Mouse (Mus musculus) stomach, embryonic 15.5 days (tissue): ENCODE data around the gene Spag6. TPM values are rescaled to one million over a fixed set of nuclear protein-coding genes. Genes with fewer than 3 reads are reported as not detected.

Source experiments
- ATAC-seq: fragments of 200-750 bp; cut with Nextera tagmentation; 2 replicates; pipeline ENCODE4 v1.8.0; 2017; ENCODE audit warnings: low read depth, moderate number of reproducible peaks, moderate TSS enrichment; ENCODE audit not compliant: insufficient read depth, low FRiP score
- H3K27ac ChIP-seq: fragments of 300-500 bp; sonication (generic); 2 replicates; pipeline ENCODE4 v1.5.1; 2015; ENCODE audit warnings: mild to moderate bottlenecking, inconsistent platforms
- H3K27me3 ChIP-seq: fragments of 300-500 bp; sonication (generic); replicated peaks from 2 replicates; pipeline ENCODE4 v1.6.1; 2015; ENCODE audit warnings: inconsistent platforms
- H3K36me3 ChIP-seq: fragments of 300-500 bp; sonication (generic); 2 replicates; pipeline ENCODE4 v1.6.1; 2015; ENCODE audit warnings: inconsistent platforms
- H3K4me1 ChIP-seq: fragments of 300-500 bp; sonication (generic); 2 replicates; pipeline ENCODE4 v1.6.1; 2015; ENCODE audit warnings: inconsistent platforms
- H3K4me2 ChIP-seq: fragments of 300-500 bp; sonication (generic); 2 replicates; pipeline ENCODE4 v1.6.1; 2015; ENCODE audit warnings: mild to moderate bottlenecking, inconsistent platforms
- H3K4me3 ChIP-seq: fragments of 300-500 bp; sonication (generic); replicated peaks from 2 replicates; pipeline ENCODE4 v1.5.1; 2015; ENCODE audit warnings: inconsistent platforms
- H3K9ac ChIP-seq: fragments of 300-500 bp; sonication (generic); 2 replicates; pipeline ENCODE4 v1.6.1; 2015; ENCODE audit warnings: inconsistent platforms
- H3K9me3 ChIP-seq: fragments of 300-500 bp; sonication (generic); 2 replicates; pipeline ENCODE4 v1.6.1; 2016; ENCODE audit warnings: inconsistent platforms
- WGBS: fragments of 180-500 bp; shearing (Covaris S2); methylation state at CpG from one replicate; pipeline ENCODE4 v1.1.7; 2015; 5-methylcytosine and 5-hydroxymethylcytosine counted together
- polyA plus RNA-seq: library from polyadenylated mRNA; unstranded; fragments of >200 nt; fragmentation: Nextera tagmentation; extraction: Ambion mirVana; gene quantifications from 2 replicates; pipeline ENCODE4 v1.2.1, GENCODE M21; 2015

Gene Spag6
- polyA plus RNA-seq, 1 experiment from 2014 or later = 0.06 TPM

DNA sequence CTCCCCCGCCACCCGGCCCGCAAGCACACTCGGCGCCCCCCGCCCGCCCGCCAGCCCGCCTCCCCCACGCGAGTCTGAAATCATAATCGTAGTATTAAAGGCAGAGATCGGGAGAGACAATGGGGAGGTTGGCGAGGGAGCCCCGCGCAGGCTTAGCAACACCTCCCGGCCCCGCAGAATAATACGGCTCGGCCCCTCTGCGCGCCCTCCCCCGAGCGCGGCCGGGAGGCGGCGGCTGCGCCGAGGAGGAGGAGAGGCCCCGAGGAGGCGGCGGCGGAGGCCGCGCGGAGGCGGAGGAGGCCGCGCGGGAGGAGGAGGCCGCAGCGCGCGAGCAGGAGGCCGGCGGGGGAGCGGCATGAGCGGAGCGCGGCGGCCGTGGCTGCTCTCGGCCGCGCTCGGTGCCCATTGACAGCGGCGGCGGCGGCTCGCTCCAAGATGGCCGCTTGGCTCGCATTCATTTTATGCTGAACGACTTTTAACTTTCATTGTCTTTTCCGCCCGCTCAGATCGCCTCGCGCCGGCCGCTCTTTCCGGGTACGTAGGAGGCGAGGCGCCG is 16.8 kb upstream of the Spag6 start, which contains the start of gene Bmi1:
TSS of gene Bmi1 (plus strand) at position 83 of the 556 bp plus-strand sequence.
- under 1% methylated on average over 49 of the region's 77 CpGs for WGBS

DNA sequence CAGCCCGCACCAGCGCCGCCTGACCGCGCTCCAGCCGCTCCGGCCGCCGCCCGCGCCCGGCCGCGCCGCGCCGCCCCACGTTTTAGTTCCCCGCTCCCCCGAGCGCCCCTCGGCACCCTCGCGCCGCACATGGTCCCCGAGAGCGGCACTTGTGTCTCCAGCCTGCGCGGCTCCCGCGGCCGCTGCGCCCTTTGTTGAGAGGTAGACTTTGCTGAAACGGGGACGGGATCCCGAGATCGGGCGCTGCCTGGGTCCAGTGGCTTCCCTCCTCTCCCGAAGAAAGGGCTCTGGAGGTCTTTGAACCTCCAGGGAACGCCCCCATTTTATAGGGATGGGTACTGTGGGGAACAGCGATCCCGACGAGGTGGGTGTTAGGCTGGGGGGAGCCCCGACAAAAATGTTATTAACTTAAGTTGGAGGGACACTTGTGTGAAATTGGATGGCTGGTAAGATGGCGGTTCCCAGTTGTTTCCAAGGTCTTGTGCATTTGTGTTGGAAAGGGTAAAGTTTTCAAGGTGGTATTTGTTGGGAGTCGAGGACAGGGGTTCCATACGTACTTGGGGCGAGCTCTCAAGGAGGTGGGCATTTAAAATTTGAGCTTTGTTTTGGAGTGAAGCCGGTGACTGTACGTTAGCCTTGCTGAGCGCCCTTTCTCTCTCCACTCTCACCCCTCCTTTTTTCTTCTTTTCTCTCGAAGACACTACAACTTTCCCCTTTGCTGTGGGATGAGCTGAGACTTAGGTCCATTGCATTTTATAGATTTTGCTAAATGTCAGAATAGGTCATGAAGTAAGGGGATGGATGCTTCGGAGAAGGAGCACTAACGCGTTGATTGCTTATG is 16.0 kb upstream of the Spag6 start:
- H3K9me3 ChIP-seq = no peaks in the 10 kb centered on the region
- no peak for ATAC-seq
- 0 out of 2 replicates have a peak, but pooled peaks cover 16% of the 10 kb centered on the region for H3K4me1 ChIP-seq
- peak overlapping the region; percentile 82 for H3K9ac ChIP-seq
- under 1% methylated on average over 49 of the region's 55 CpGs for WGBS
- peak overlapping the region; percentile 74 for H3K4me2 ChIP-seq
- peaks cover 2% of the 10 kb centered on the region; the same call in 1 of the 2 replicates for H3K36me3 ChIP-seq
- no peak overlapping the region for H3K27ac ChIP-seq
- 0 out of 2 replicates have a peak, but pooled peaks cover 5% of the 10 kb centered on the region for H3K27me3 ChIP-seq
- H3K4me3 ChIP-seq = peak overlapping the region; percentile 79

More for the DNA sequence above, 16.8 kb upstream of the Spag6 start, which contains the start of gene Bmi1:
- Histone ChIP-seq H3K4me1 (0 out of 2 replicates have a peak, but pooled peaks cover 16% of the 10 kb centered on the region), H3K9ac (peak within 1 kb of the TSS; percentile 82), H3K4me3 (peak within 1 kb of the TSS; percentile 79), H3K9me3 (no peaks in the 10 kb centered on the region), H3K27ac (peak within 1 kb of the TSS; percentile 93), H3K36me3 (no peaks in the 10 kb centered on the region), H3K27me3 (0 out of 2 replicates have a peak, but pooled peaks cover 5% of the 10 kb centered on the region), H3K4me2 (peak within 1 kb of the TSS; percentile 74)
- ATAC-seq = peak; percentile 69

DNA sequence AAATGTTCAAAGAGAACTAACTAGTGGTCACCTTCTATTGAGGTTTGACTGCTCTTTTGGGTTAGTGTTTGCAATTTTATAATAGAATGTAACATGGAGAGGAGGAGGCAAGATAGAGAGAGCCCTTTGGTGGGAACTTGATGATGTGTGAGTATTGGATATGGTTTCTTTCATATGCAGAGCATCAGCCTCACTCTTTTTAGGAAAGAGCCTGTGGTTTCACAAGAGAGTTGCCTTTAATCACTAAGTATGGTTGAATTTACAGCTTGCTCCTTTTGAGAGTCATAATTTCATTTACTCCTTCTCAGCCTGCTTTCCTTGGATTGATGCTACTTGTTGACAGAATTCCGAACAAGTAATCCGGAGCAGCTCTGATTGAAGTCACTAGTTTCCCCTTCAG is 14.1 kb upstream of the Spag6 start:
- no peak overlapping the region for H3K4me3 ChIP-seq
- peaks cover 8% of the 10 kb centered on the region; the same call in 1 of the 2 replicates for H3K36me3 ChIP-seq
- H3K4me2 ChIP-seq = no peak overlapping the region
- 0 out of 2 replicates have a peak, but pooled peaks cover 16% of the 10 kb centered on the region for H3K4me1 ChIP-seq
- no peaks in the 10 kb centered on the region for H3K9me3 ChIP-seq
- no peak overlapping the region for H3K27ac ChIP-seq
- H3K27me3 ChIP-seq = 0 out of 2 replicates have a peak, but pooled peaks cover 5% of the 10 kb centered on the region
- WGBS = 75% methylated on average over 2 of the region's 2 CpGs
- ATAC-seq = no peak
- H3K9ac ChIP-seq = no peak overlapping the region

DNA sequence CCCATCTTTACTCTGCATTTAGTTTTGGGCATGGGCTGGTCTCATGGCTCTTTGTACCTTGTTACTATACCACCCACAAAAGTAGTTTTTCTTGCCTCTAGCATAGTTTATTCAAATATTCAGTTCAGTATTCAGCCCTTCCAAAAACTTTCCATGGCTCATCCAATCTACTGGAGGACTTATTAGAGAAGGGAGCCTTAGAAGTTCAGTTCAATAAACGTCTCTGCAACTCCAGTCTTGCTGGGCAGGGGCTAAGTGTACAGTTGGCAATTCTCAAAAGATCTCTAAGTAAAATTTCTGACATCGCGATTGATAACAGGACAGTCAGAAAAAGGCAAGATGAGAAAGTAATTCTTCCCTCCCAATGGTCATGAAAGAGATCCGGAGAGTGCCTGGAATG is 13.3 kb upstream of the Spag6 start:
- Histone ChIP-seq H3K9ac (no peak overlapping the region), H3K4me2 (peak overlapping the region; percentile 75), H3K27me3 (0 out of 2 replicates have a peak, but pooled peaks cover 5% of the 10 kb centered on the region), H3K36me3 (peaks cover 8% of the 10 kb centered on the region; the same call in 1 of the 2 replicates), H3K4me1 (0 out of 2 replicates have a peak, but pooled peaks cover 16% of the 10 kb centered on the region), H3K27ac (no peak overlapping the region), H3K4me3 (peak overlapping the region; percentile 36), H3K9me3 (no peaks in the 10 kb centered on the region)
- under 1% methylated on average over 4 of the region's 4 CpGs for whole genome bisulfite sequencing
- no peak for ATAC-seq

DNA sequence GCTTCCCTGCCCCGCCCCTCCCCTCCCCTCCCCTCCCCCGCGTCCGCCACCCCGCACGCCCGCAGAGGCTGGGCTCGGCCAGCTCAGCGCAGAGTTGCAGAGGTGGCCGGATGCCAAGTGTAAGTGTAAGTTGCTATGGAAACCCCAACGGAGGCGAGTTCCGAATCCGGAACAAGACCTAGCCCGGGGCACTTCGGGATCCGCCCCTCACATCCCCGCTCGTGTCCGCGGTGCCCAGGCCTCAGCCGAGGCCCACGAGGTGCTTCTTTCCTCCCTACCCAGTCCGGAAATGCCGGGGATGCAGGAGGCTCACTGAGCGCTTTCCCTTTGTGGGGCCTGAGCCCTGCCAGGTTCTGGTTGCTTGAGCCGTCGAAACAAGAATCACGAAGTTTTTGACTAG is 12.9 kb upstream of the Spag6 start:
- Histone ChIP-seq H3K36me3 (peaks cover 8% of the 10 kb centered on the region; the same call in 1 of the 2 replicates), H3K27ac (no peak overlapping the region), H3K4me1 (0 out of 2 replicates have a peak, but pooled peaks cover 15% of the 10 kb centered on the region), H3K27me3 (0 out of 2 replicates have a peak, but pooled peaks cover 5% of the 10 kb centered on the region), H3K9ac (no peak overlapping the region), H3K9me3 (no peaks in the 10 kb centered on the region), H3K4me2 (peak overlapping the region; percentile 75), H3K4me3 (peak overlapping the region; percentile 36)
- ATAC-seq = no peak
- WGBS = 5% methylated on average over 27 of the region's 29 CpGs

DNA sequence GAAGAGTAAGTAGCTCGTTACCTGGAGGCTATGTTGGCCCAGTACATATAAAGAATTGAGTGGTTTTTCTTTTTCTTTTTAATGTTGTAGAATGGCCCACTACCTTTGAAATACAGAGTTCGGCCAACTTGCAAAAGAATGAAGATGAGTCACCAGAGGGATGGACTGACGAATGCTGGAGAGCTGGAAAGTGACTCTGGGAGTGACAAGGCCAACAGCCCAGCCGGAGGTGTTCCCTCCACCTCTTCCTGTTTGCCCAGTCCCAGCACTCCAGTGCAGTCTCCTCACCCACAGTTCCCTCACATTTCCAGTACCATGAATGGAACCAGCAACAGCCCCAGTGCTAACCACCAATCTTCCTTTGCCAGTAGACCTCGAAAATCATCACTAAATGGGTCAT is 9.8 kb upstream of the Spag6 start:
- ATAC-seq = no peak
- H3K4me1 ChIP-seq = peaks cover 21% of the 10 kb centered on the region
- 84% methylated on average over 5 of the region's 5 CpGs for WGBS
- H3K9ac ChIP-seq = no peak overlapping the region
- H3K4me3 ChIP-seq = no peak overlapping the region
- H3K27me3 ChIP-seq = peaks cover 26% of the 10 kb centered on the region
- H3K27ac ChIP-seq = no peak overlapping the region
- no peak overlapping the region for H3K4me2 ChIP-seq
- no peaks in the 10 kb centered on the region for H3K9me3 ChIP-seq
- H3K36me3 ChIP-seq = peaks cover 8% of the 10 kb centered on the region; the same call in 1 of the 2 replicates

DNA sequence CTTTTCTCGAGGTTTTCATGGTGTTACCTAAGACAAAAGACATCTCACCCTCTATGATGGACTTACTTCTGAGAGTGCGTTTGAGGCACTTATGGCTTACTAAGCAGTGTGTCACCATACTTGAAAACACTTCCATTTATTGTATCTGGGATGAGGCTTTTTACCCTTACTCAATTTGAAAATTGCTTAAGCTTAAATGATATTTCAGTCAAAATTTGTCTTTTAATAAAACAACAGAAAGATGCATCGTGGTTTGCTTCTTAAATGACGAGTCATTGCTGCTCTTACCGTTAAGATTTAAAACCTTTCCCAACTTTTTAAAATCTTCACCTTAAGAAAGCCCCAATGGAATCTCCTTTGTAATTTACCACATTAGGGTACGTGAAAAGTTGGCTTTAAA is 7.4 kb upstream of the Spag6 start:
- no peak overlapping the region for H3K4me2 ChIP-seq
- H3K4me3 ChIP-seq = no peak overlapping the region
- no peaks in the 10 kb centered on the region for H3K9me3 ChIP-seq
- H3K4me1 ChIP-seq = peaks cover 21% of the 10 kb centered on the region
- no peak for ATAC-seq
- 70% methylated on average over 6 of the region's 6 CpGs for WGBS
- H3K36me3 ChIP-seq = peaks cover 8% of the 10 kb centered on the region; the same call in 1 of the 2 replicates
- H3K9ac ChIP-seq = no peak overlapping the region
- H3K27me3 ChIP-seq = peaks cover 39% of the 10 kb centered on the region
- H3K27ac ChIP-seq = no peak overlapping the region

DNA sequence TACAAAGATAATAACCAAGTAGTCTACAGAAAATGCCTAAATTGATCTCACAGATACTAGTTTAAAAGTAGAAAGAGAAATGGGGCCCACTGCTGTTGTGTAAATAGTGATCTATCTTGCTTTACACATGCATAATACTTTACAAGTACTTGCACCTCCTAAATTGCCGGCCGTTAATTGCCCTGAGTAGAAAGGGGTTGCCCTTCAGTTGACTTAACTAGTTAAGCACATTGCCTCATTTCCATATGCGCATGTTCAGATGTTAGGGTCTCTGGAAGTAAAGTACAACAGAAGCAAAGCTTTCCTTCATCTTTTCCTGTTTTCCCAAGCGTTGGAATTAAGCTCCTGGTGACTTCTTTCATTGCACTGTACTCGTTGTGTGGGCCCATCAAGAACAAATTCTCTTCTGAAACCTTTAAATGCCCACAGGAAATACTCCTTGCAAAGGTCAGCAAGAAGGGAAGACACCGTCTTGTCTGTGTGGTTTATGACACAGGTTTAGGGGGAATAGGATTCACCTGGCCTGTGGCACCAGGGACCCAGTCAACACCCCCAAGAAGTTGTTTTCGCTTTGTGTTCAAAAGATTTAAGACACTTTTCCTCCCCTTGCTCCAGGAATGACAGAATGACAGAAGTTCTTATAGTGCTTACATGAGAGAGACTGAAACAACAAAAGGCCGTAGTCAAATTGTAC is 6.9 kb upstream of the Spag6 start:
- no peak overlapping the region for H3K9ac ChIP-seq
- no peak overlapping the region for H3K4me3 ChIP-seq
- no peak overlapping the region for H3K27ac ChIP-seq
- ATAC-seq = no peak
- H3K9me3 ChIP-seq = no peaks in the 10 kb centered on the region
- H3K4me1 ChIP-seq = peaks cover 21% of the 10 kb centered on the region
- H3K4me2 ChIP-seq = no peak overlapping the region
- H3K36me3 ChIP-seq = peaks cover 8% of the 10 kb centered on the region; the same call in 1 of the 2 replicates
- WGBS = 63% methylated on average over 8 of the region's 8 CpGs
- H3K27me3 ChIP-seq = peaks cover 41% of the 10 kb centered on the region

DNA sequence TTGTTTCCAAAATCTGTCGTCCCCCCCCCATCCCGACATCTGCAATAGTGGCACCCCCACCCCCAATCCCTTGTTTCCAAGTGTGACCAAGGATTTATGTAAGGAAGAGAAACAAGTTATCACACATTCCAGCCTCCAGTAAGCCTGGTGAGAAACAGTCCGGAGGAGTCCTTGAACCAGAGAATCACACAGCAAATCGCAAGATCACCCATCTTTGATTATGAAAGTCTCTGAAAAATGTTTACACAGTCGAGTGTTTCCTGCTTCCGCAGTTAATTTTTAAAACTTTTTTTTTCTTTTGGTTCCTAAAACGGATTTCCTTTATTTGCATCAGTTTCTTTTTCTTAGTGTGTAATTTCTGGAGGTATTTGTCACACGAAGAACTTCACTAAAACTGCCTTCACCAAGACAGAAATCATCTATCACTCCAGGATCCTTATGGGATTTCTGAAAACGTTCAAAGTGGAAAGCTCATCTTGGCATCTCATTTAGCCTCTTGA is 6.1 kb upstream of the Spag6 start:
- no peak overlapping the region for H3K4me3 ChIP-seq
- H3K9ac ChIP-seq = no peak overlapping the region
- 14% methylated on average over 9 of the region's 9 CpGs for WGBS
- ATAC-seq = no peak
- H3K4me1 ChIP-seq = peaks cover 21% of the 10 kb centered on the region
- peaks cover 5% of the 10 kb centered on the region; the same call in 1 of the 2 replicates for H3K36me3 ChIP-seq
- H3K4me2 ChIP-seq = no peak overlapping the region
- no peak overlapping the region for H3K27ac ChIP-seq
- H3K27me3 ChIP-seq = peaks cover 48% of the 10 kb centered on the region
- H3K9me3 ChIP-seq = no peaks in the 10 kb centered on the region

DNA sequence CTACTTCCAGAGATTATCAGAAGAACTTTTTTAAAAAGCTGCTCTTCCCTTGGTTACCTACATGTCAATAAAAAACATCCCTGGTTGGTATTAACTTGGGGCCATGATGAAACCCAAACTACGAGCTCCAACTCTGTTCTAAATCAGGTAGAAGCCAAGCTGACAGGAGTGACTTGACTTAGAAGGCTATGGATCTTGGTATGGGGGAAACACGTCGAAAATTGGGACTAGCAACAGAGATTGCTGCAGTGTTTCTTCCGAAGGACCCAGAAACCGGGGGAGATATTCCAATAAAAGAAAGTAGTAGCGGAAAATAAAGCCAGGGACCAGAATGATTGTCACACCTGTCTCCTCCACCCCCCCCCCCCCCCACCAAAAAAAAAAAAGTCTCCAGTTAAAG is 5.5 kb upstream of the Spag6 start:
- Histone ChIP-seq H3K4me2 (peak overlapping the region; percentile 96), H3K36me3 (peaks cover 5% of the 10 kb centered on the region; the same call in 1 of the 2 replicates), H3K27me3 (peaks cover 53% of the 10 kb centered on the region), H3K4me3 (peak overlapping the region; percentile 50), H3K4me1 (peaks cover 21% of the 10 kb centered on the region), H3K9me3 (no peaks in the 10 kb centered on the region), H3K9ac (no peak overlapping the region), H3K27ac (no peak overlapping the region)
- 11% methylated on average over 6 of the region's 6 CpGs for WGBS
- ATAC-seq = no peak

DNA sequence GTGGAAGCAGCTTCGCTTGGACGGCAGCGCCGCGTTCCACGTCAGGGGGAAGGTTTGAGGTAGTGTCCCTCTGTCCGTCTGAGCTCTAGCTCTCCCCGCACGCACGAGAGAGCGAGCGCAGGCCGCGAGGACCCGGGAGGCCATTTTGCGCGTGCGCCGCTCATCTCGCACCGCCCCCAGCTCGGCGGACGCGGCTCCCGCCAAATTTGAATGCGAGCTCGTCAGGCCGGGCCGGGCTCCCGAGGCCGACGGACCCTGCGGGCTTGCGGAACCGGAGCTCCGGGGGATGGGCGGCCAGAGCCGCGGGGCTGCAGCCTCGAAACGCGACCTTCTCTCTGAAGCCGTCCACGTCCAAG is 5.1 kb upstream of the Spag6 start:
- H3K9me3 ChIP-seq = no peaks in the 10 kb centered on the region
- peaks cover 5% of the 10 kb centered on the region; the same call in 1 of the 2 replicates for H3K36me3 ChIP-seq
- H3K4me2 ChIP-seq = peak overlapping the region; percentile 96
- H3K4me1 ChIP-seq = peaks cover 21% of the 10 kb centered on the region
- peak; percentile 32; the same call in 1 of the 2 replicates for ATAC-seq
- no peak overlapping the region for H3K27ac ChIP-seq
- peaks cover 53% of the 10 kb centered on the region for H3K27me3 ChIP-seq
- no peak overlapping the region for H3K9ac ChIP-seq
- WGBS = under 1% methylated on average over 45 of the region's 45 CpGs
- peak overlapping the region; percentile 50 for H3K4me3 ChIP-seq
